ENCODE assay signal across 19 mouse cellular contexts in the genomic region with DNA sequence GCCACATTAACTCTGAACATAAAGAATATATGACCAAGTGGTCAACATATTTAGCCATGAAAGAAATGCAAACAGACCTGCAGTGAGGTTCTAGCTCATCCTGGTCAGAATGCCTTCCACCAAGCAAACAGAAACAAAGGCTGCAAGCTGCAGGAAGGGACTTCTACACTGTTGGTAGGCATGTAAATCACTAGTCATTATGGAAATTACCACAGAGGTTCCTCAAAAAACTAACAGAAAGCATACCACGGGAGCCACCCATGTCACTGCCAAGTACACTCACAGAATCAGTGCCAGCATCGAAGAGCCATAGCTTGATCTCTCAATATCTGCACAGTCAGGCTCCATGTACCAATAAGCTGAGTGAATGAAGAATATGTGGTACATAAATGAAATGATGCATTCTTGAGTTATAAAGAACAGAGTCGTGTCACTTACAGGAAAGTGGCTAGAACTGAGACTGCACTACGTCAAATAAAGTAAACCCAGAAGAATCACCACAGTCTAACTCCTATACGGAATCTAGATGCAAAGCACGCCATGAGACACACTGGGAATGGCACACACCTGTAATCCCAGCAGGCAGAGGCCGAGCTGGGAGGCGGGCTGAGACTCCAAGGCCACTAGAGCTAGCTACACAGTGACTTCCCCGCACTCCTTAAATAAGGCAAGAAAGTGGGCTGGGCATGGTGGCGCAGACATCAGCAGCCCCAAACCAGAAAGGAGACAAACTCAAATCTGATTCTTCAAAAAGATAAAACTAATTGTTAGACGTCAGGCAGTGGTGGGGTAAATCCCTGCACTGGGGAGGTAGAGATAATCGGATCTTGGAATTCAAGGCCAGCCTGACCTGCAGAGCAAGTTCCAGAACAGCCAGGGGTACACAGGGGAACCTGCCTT.
A peak's percentile ranks its signal among the peaks of the same experiment; 100 is the strongest.
DNase-seq lines count a peak whose midpoint lies in the region; ATAC-seq and TF ChIP-seq lines count a peak whose summit lies in the region.
"Had no signal": no experiment of that assay in that cellular context is flagged by ENCODE, and none has a peak within 500 bp of the region (broad histone marks: within the 10 kb centered on the region; RNA-seq: fewer than 3 reads in every experiment).

No protein-coding gene starts in this region.

- no peak overlapping the region; the same call in 1 of the 2 replicates for H3K9ac ChIP-seq in hindbrain, embryonic 13.5 days
- no peak overlapping the region for H3K9ac ChIP-seq in hindbrain, embryonic 16.5 days (ENCODE audit: low read depth, low read length)
- H3K9ac ChIP-seq in stomach, embryonic 15.5 days, result no peak overlapping the region
- H3K9ac ChIP-seq in stomach, postnatal 0 days (ENCODE audit: low read length), result no peak overlapping the region
- H3K9ac ChIP-seq: forebrain, embryonic 12.5 days; hindbrain, embryonic 15.5 days; lung, embryonic 15.5 days; neural tube, embryonic 12.5 days had no signal

- TF ChIP-seq EP300 in stomach, postnatal 0 days (optimal IDR thresholded peaks at IDR 0.05), result no peak

- WGBS in hindbrain, embryonic 13.5 days, result 84% methylated on average over 12 of the region's 12 CpGs
- 83% methylated on average over 12 of the region's 12 CpGs for WGBS in hindbrain, embryonic 16.5 days
- WGBS in stomach, embryonic 15.5 days, result 71% methylated on average over 12 of the region's 12 CpGs
- WGBS in stomach, postnatal 0 days, result 71% methylated on average over 12 of the region's 12 CpGs

- DNase-seq in stomach, postnatal 0 days (ENCODE audit: low spot score), result no peak
- no peak for DNase-seq in left cerebral cortex, postnatal 4 days
- DNase-seq in thymus, postnatal 14 days, result no peak
- no peak for DNase-seq in lung, adult 18-20 months
- DNase-seq: cerebellum, adult 9-11 months; embryo, embryonic 11 days; gastrocnemius, postnatal 14 days; heart, postnatal 10 days; kidney, adult 8-10 months; kidney, postnatal 4 days had no signal

- no peaks in the 10 kb centered on the region for H3K9me3 ChIP-seq in hindbrain, embryonic 13.5 days
- H3K9me3 ChIP-seq in hindbrain, embryonic 16.5 days (ENCODE audit: control insufficient read depth, low read length), result no peaks in the 10 kb centered on the region
- no peaks in the 10 kb centered on the region for H3K9me3 ChIP-seq in stomach, embryonic 15.5 days
- no peaks in the 10 kb centered on the region for H3K9me3 ChIP-seq in stomach, postnatal 0 days (ENCODE audit: control insufficient read depth, low read length)
- H3K9me3 ChIP-seq: forebrain, embryonic 12.5 days; heart, embryonic 10.5 days; hindbrain, embryonic 15.5 days; lung, embryonic 15.5 days; neural tube, embryonic 12.5 days had no signal

- peak overlapping the region; percentile 30; the same call in 1 of the 2 replicates for H3K27ac ChIP-seq in hindbrain, embryonic 13.5 days
- no peak overlapping the region for H3K27ac ChIP-seq in hindbrain, embryonic 16.5 days (ENCODE audit: low read depth, low read length)
- H3K27ac ChIP-seq in stomach, embryonic 15.5 days, result no peak overlapping the region
- H3K27ac ChIP-seq in stomach, postnatal 0 days (replicated peaks), result no peak overlapping the region
- H3K27ac ChIP-seq: forebrain, embryonic 12.5 days; heart, embryonic 10.5 days; hindbrain, embryonic 15.5 days; lung, embryonic 15.5 days; neural tube, embryonic 12.5 days had no signal

- H3K36me3 ChIP-seq in hindbrain, embryonic 13.5 days, result peaks cover 12% of the 10 kb centered on the region
- H3K36me3 ChIP-seq in hindbrain, embryonic 16.5 days (ENCODE audit: control insufficient read depth, insufficient read depth, low read length), result peaks cover 5% of the 10 kb centered on the region; the same call in 1 of the 2 replicates
- H3K36me3 ChIP-seq in stomach, embryonic 15.5 days, result peaks cover 5% of the 10 kb centered on the region; the same call in 1 of the 2 replicates
- H3K36me3 ChIP-seq in stomach, postnatal 0 days (ENCODE audit: control insufficient read depth, insufficient read depth, low read length), result peaks cover 4% of the 10 kb centered on the region; the same call in 1 of the 2 replicates

- peaks cover 30% of the 10 kb centered on the region for H3K4me1 ChIP-seq in hindbrain, embryonic 13.5 days (replicated peaks)
- peaks cover 12% of the 10 kb centered on the region for H3K4me1 ChIP-seq in hindbrain, embryonic 16.5 days (ENCODE audit: control insufficient read depth, insufficient read depth, low read depth, low read length)
- H3K4me1 ChIP-seq in stomach, embryonic 15.5 days, result peaks cover 11% of the 10 kb centered on the region
- no peaks in the 10 kb centered on the region; the same call in 1 of the 2 replicates for H3K4me1 ChIP-seq in stomach, postnatal 0 days (replicated peaks; ENCODE audit: control insufficient read depth, insufficient read depth)

- intact Hi-C loops in left cerebral cortex, postnatal 4 days (cut with DNase I), result no loop called here

- ATAC-seq in hindbrain, embryonic 13.5 days (ENCODE audit: low FRiP score), result no peak
- no peak for ATAC-seq in hindbrain, embryonic 16.5 days
- 0 out of 2 replicates have a peak, but pooled peaks have one; percentile 27 for ATAC-seq in stomach, embryonic 15.5 days (ENCODE audit: insufficient read depth, low FRiP score, low read depth)
- ATAC-seq in stomach, postnatal 0 days (ENCODE audit: low FRiP score, low TSS enrichment), result no peak
- ATAC-seq in megakaryocyte, adult 5-6 weeks (ENCODE audit: poor library complexity, severe bottlenecking), result peak; percentile 97

- no peak overlapping the region for H3K4me3 ChIP-seq in hindbrain, embryonic 13.5 days
- H3K4me3 ChIP-seq in hindbrain, embryonic 16.5 days (ENCODE audit: low read length), result no peak overlapping the region
- H3K4me3 ChIP-seq in stomach, embryonic 15.5 days (replicated peaks), result no peak overlapping the region
- no peak overlapping the region for H3K4me3 ChIP-seq in stomach, postnatal 0 days (ENCODE audit: low read depth, low read length)
- H3K4me3 ChIP-seq: forebrain, embryonic 12.5 days; heart, embryonic 10.5 days; hindbrain, embryonic 15.5 days; lung, embryonic 15.5 days; neural tube, embryonic 12.5 days had no signal

- TF ChIP-seq CTCF in stomach, postnatal 0 days (IDR thresholded peaks at IDR 0.05; ENCODE audit: low read depth), result no peak

- H3K4me2 ChIP-seq in hindbrain, embryonic 13.5 days, result no peak overlapping the region
- H3K4me2 ChIP-seq in hindbrain, embryonic 16.5 days (ENCODE audit: low read length), result no peak overlapping the region
- no peak overlapping the region for H3K4me2 ChIP-seq in stomach, embryonic 15.5 days
- H3K4me2 ChIP-seq in stomach, postnatal 0 days (replicated peaks; ENCODE audit: low read depth), result no peak overlapping the region
- H3K4me2 ChIP-seq: forebrain, embryonic 12.5 days; hindbrain, embryonic 15.5 days; lung, embryonic 15.5 days; neural tube, embryonic 12.5 days had no signal

- no peaks in the 10 kb centered on the region for H3K27me3 ChIP-seq in hindbrain, embryonic 13.5 days
- H3K27me3 ChIP-seq in hindbrain, embryonic 16.5 days (replicated peaks; ENCODE audit: control insufficient read depth, insufficient read depth, low read length), result no peaks in the 10 kb centered on the region
- H3K27me3 ChIP-seq in stomach, embryonic 15.5 days (replicated peaks), result no peaks in the 10 kb centered on the region
- no peaks in the 10 kb centered on the region for H3K27me3 ChIP-seq in stomach, postnatal 0 days (ENCODE audit: control insufficient read depth, insufficient read depth, low read length)
- H3K27me3 ChIP-seq: forebrain, embryonic 12.5 days; hindbrain, embryonic 15.5 days; lung, embryonic 15.5 days; neural tube, embryonic 12.5 days had no signal

Comparison
In these comparisons a context has a peak if more than half of its experiments do, and no peak if none do; other contexts are left out.
1. ATAC-seq: peak in stomach, embryonic 15.5 days (single experiment) and megakaryocyte, adult 5-6 weeks (single experiment); none in hindbrain, embryonic 13.5 days (single experiment), hindbrain, embryonic 16.5 days (single experiment) and stomach, postnatal 0 days (single experiment).